Mouse (Mus musculus): ENCODE data around the gene Fam117a. TPM values are rescaled to one million over a fixed set of nuclear protein-coding genes. Genes with fewer than 3 reads are reported as not detected.

Gene Fam117a
- polyA plus RNA-seq, 1 experiment = 3.3 TPM

- Histone ChIP-seq H3K4me3 (ENCODE audit: insufficient read depth, low read length) (peak within 1 kb of the TSS; percentile 91), H3K4me1 (ENCODE audit: control insufficient read depth, insufficient read depth, low read length) (peaks cover 8% of the 10 kb centered on the region), H3K27ac (ENCODE audit: insufficient read depth, low read depth, low read length) (peak within 1 kb of the TSS; percentile 83)
- no peak for TF ChIP-seq POLR2A (IDR thresholded peaks at IDR 0.05; ENCODE audit: borderline replicate concordance, low read depth, low read length)
These were observed 26.7 kb upstream of the Fam117a start, which contains the start of gene Kat7 for GRCm38 (mm10) chr11:95310007-95310647. Kat7 (minus strand) TSS chr11:95310246.

- Histone ChIP-seq H3K4me1 (ENCODE audit: control insufficient read depth, insufficient read depth, low read length) (peaks cover 8% of the 10 kb centered on the region), H3K27ac (ENCODE audit: insufficient read depth, low read depth, low read length) (peak overlapping the region; percentile 76), H3K4me3 (ENCODE audit: insufficient read depth, low read length) (peak overlapping the region; percentile 91)
- TF ChIP-seq POLR2A (IDR thresholded peaks at IDR 0.05; ENCODE audit: borderline replicate concordance, low read depth, low read length) = no peak
- no peak for TF ChIP-seq CTCF (IDR thresholded peaks at IDR 0.05; ENCODE audit: low read depth, low read length)
These were observed 26.0 kb upstream of the Fam117a start for GRCm38 (mm10) chr11:95310648-95311424.

GRCm38 (mm10) chr11:95311425-95311807 is 25.4 kb upstream of the Fam117a start:
- H3K4me1 ChIP-seq (ENCODE audit: control insufficient read depth, insufficient read depth, low read length) = peaks cover 8% of the 10 kb centered on the region
- H3K27ac ChIP-seq (ENCODE audit: insufficient read depth, low read depth, low read length) = no peak overlapping the region
- TF ChIP-seq POLR2A (IDR thresholded peaks at IDR 0.05; ENCODE audit: borderline replicate concordance, low read depth, low read length) = no peak
- no peak for TF ChIP-seq CTCF (IDR thresholded peaks at IDR 0.05; ENCODE audit: low read depth, low read length)
- peak overlapping the region; percentile 91 for H3K4me3 ChIP-seq (ENCODE audit: insufficient read depth, low read length)

- Histone ChIP-seq H3K4me1 (ENCODE audit: control insufficient read depth, insufficient read depth, low read length) (peaks cover 6% of the 10 kb centered on the region), H3K4me3 (ENCODE audit: insufficient read depth, low read length) (no peak overlapping the region), H3K27ac (ENCODE audit: insufficient read depth, low read depth, low read length) (no peak overlapping the region)
- TF ChIP-seq CTCF (IDR thresholded peaks at IDR 0.05; ENCODE audit: low read depth, low read length) = no peak
- TF ChIP-seq POLR2A (IDR thresholded peaks at IDR 0.05; ENCODE audit: borderline replicate concordance, low read depth, low read length) = no peak
These were observed 21.4 kb upstream of the Fam117a start for GRCm38 (mm10) chr11:95315215-95315955.

GRCm38 (mm10) chr11:95318116-95318515 is 18.7 kb upstream of the Fam117a start:
- Histone ChIP-seq H3K27ac (ENCODE audit: insufficient read depth, low read depth, low read length) (no peak overlapping the region), H3K4me3 (ENCODE audit: insufficient read depth, low read length) (no peak overlapping the region), H3K4me1 (ENCODE audit: control insufficient read depth, insufficient read depth, low read length) (no peaks in the 10 kb centered on the region)

GRCm38 (mm10) chr11:95319506-95319905 is 17.3 kb upstream of the Fam117a start:
- Histone ChIP-seq H3K4me3 (ENCODE audit: insufficient read depth, low read length) (no peak overlapping the region), H3K4me1 (ENCODE audit: control insufficient read depth, insufficient read depth, low read length) (no peaks in the 10 kb centered on the region), H3K27ac (ENCODE audit: insufficient read depth, low read depth, low read length) (no peak overlapping the region)
- TF ChIP-seq POLR2A (IDR thresholded peaks at IDR 0.05; ENCODE audit: borderline replicate concordance, low read depth, low read length) (no peak), CTCF (IDR thresholded peaks at IDR 0.05; ENCODE audit: low read depth, low read length) (no peak)

More at GRCm38 (mm10) chr11:95318116-95318515, 18.7 kb upstream of the Fam117a start:
- TF ChIP-seq POLR2A (IDR thresholded peaks at IDR 0.05; ENCODE audit: borderline replicate concordance, low read depth, low read length) (no peak), CTCF (IDR thresholded peaks at IDR 0.05; ENCODE audit: low read depth, low read length) (no peak)

GRCm38 (mm10) chr11:95320010-95320409 is 16.8 kb upstream of the Fam117a start:
- Histone ChIP-seq H3K4me3 (ENCODE audit: insufficient read depth, low read length) (no peak overlapping the region), H3K4me1 (ENCODE audit: control insufficient read depth, insufficient read depth, low read length) (no peaks in the 10 kb centered on the region), H3K27ac (ENCODE audit: insufficient read depth, low read depth, low read length) (no peak overlapping the region)
- TF ChIP-seq POLR2A (IDR thresholded peaks at IDR 0.05; ENCODE audit: borderline replicate concordance, low read depth, low read length) (no peak), CTCF (IDR thresholded peaks at IDR 0.05; ENCODE audit: low read depth, low read length) (no peak)

GRCm38 (mm10) chr11:95324181-95324580 is 12.6 kb upstream of the Fam117a start:
- Histone ChIP-seq H3K4me3 (ENCODE audit: insufficient read depth, low read length) (no peak overlapping the region), H3K27ac (ENCODE audit: insufficient read depth, low read depth, low read length) (no peak overlapping the region), H3K4me1 (ENCODE audit: control insufficient read depth, insufficient read depth, low read length) (no peaks in the 10 kb centered on the region)
- TF ChIP-seq CTCF (IDR thresholded peaks at IDR 0.05; ENCODE audit: low read depth, low read length) (no peak), POLR2A (IDR thresholded peaks at IDR 0.05; ENCODE audit: borderline replicate concordance, low read depth, low read length) (no peak)

- no peak for TF ChIP-seq POLR2A (IDR thresholded peaks at IDR 0.05; ENCODE audit: borderline replicate concordance, low read depth, low read length)
- TF ChIP-seq CTCF (IDR thresholded peaks at IDR 0.05; ENCODE audit: low read depth, low read length) = no peak
- Histone ChIP-seq H3K4me1 (ENCODE audit: control insufficient read depth, insufficient read depth, low read length) (0 out of 2 replicates have a peak, but pooled peaks cover 2% of the 10 kb centered on the region), H3K4me3 (ENCODE audit: insufficient read depth, low read length) (no peak overlapping the region), H3K27ac (ENCODE audit: insufficient read depth, low read depth, low read length) (no peak overlapping the region)
These were observed 11.0 kb upstream of the Fam117a start for GRCm38 (mm10) chr11:95325832-95326231.

Measured in bone marrow macrophage, adult 2 months (primary cell).